Mouse (Mus musculus): ENCODE measurements at regions not wholly inside any gene's neighbourhood (a gene's known extent, or its start where the extent isn't known, plus 50 kb on each side); places are given as distances from the start of the nearest gene placed in this dataset.

DNA sequence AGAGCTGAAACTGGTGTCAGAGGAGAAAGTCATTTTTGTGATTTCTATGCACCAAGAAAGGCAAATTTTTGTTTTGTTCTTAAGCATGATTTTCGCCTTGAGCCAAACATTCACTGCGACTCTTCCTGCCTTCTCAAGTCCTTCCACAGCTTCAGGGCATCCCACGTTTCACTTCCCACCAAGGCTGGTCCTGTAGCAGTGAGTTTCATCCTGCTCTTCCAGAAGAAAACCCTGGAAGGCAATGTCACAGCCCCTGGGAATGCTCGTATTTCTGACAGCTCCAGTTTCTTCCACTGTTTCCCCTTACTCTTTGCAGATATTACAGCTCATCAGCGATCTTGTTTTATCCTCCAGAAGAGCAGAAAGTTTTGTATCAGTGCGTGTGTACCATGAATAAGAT is 177.2 kb downstream of the Enc1 start:
- TF ChIP-seq CTCF (IDR thresholded peaks at IDR 0.05; ENCODE audit: extremely low read depth, insufficient read depth, insufficient read length, insufficient replicate concordance) (no peak), POLR2A (IDR thresholded peaks at IDR 0.05; ENCODE audit: low read depth, low read length) (no peak)
- 60% methylated on average over 6 of the region's 6 CpGs for WGBS
- H3K4me3 ChIP-seq (ENCODE audit: extremely low read depth, insufficient read depth, insufficient read length), result no peak overlapping the region

DNA sequence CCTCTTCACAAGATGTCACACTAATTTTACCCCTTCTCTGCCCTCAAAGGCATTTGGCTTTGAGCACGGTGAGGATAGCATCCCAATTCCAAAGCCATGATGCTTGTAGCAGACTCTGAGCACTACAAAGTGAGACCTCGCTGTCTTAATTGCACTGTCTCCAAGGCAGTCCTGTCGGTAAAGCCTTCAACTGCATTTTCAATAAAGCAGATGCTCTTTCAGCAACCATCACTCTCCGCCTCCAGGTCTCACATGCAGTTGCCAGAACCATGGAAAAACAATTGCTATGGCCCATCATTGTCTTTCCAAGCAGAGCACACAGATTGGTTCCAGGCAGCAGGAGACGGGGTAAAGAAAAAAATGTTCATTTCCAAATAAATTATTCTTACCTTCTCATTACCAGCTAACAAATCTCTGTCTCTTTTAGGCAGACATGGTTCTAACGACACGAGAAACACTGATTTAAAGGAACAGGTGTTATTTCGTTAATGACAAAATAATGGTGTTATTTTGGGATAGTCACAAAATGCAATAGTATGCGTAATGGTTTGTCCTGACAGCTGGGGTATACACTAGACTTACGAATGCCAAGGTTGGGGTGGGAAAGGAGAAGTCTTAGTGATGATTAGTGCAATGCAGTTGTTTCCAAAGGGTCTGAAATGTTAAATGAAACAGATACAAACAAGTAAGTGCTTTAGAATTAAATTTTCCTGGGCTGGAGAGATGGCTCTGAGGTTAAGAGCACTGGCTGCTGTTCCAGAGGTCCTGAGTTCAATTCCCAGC is 175.2 kb downstream of the Enc1 start:
- no peaks in the 10 kb centered on the region for H3K4me1 ChIP-seq (ENCODE audit: control insufficient read depth, insufficient read depth, insufficient read length)
- no peak overlapping the region for H3K4me3 ChIP-seq (ENCODE audit: extremely low read depth, insufficient read depth, insufficient read length)
- no peak for DNase-seq (ENCODE audit: low read depth in 1 of 2, low spot score in 2 of 2)
- H3K36me3 ChIP-seq (ENCODE audit: control insufficient read depth, insufficient read depth, low read length), result no peaks in the 10 kb centered on the region
- H3K27me3 ChIP-seq (ENCODE audit: control insufficient read depth, insufficient read depth, low read length), result no peaks in the 10 kb centered on the region
- TF ChIP-seq POLR2A (IDR thresholded peaks at IDR 0.05; ENCODE audit: low read depth, low read length), result no peak
- TF ChIP-seq CTCF (IDR thresholded peaks at IDR 0.05; ENCODE audit: extremely low read depth, insufficient read depth, insufficient read length, insufficient replicate concordance), result no peak
- H3K27ac ChIP-seq (ENCODE audit: insufficient read depth, low read length), result no peak overlapping the region
- WGBS, result 89% methylated on average over 10 of the region's 10 CpGs

More for the DNA sequence above, 177.2 kb downstream of the Enc1 start:
- no peaks in the 10 kb centered on the region for H3K36me3 ChIP-seq (ENCODE audit: control insufficient read depth, insufficient read depth, low read length)
- DNase-seq (ENCODE audit: low read depth in 1 of 2, low spot score in 2 of 2), result no peak
- no peaks in the 10 kb centered on the region for H3K27me3 ChIP-seq (ENCODE audit: control insufficient read depth, insufficient read depth, low read length)
- H3K4me1 ChIP-seq (ENCODE audit: control insufficient read depth, insufficient read depth, insufficient read length), result no peaks in the 10 kb centered on the region
- H3K27ac ChIP-seq (ENCODE audit: insufficient read depth, low read length), result no peak overlapping the region

DNA sequence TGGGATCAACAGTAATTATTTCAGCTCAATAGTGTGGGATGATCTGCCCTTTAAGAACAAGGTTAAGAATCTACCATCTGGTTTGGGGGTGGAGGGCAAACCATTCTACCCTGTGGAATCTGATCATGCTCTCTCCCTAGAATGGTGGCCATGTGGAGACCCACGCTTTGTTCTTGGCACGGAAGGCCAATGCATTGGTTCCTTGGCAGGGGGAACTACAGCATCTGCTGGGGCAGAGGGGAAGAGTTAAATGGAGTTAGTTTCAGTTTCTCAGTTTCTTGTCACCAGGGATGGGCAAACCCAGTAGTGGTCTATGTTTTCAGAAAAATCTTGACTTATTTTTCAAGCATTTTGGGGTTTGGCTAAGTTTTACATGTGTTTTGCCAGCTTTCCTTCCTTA is 174.5 kb downstream of the Enc1 start:
- no peaks in the 10 kb centered on the region for H3K36me3 ChIP-seq (ENCODE audit: control insufficient read depth, insufficient read depth, low read length)
- WGBS, result 64% methylated on average over 2 of the region's 2 CpGs

DNA sequence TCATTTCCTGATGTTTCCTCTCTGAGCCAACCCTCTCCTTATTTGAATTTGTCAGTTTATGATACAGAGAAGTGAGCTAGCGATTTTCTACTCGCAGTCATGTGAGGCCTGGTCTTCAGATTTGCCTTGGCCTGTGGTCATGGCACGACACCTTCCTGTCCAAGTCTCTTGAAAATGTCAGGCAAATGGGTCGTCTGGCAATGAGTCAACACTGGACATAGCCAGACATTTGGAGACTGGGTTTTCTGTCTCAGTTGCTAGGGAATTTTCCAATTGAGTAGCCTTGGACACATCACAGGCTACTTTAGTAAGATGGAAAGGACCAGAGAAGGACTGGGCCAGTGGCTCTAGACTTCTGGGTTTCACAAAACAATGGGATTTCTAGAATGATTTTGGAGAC is 171.2 kb downstream of the Enc1 start:
- H3K27ac ChIP-seq (ENCODE audit: insufficient read depth, low read length), result no peak overlapping the region
- H3K4me1 ChIP-seq (ENCODE audit: control insufficient read depth, insufficient read depth, insufficient read length), result no peaks in the 10 kb centered on the region; the same call in 1 of the 2 replicates
- no peak for TF ChIP-seq POLR2A (IDR thresholded peaks at IDR 0.05; ENCODE audit: low read depth, low read length)
- TF ChIP-seq CTCF (IDR thresholded peaks at IDR 0.05; ENCODE audit: extremely low read depth, insufficient read depth, insufficient read length, insufficient replicate concordance), result no peak
- H3K4me3 ChIP-seq (ENCODE audit: extremely low read depth, insufficient read depth, insufficient read length), result no peak overlapping the region
- WGBS, result 81% methylated on average over 4 of the region's 4 CpGs
- H3K27me3 ChIP-seq (ENCODE audit: control insufficient read depth, insufficient read depth, low read length), result no peaks in the 10 kb centered on the region
- no peaks in the 10 kb centered on the region for H3K36me3 ChIP-seq (ENCODE audit: control insufficient read depth, insufficient read depth, low read length)
- DNase-seq (ENCODE audit: low read depth in 1 of 2, low spot score in 2 of 2), result no peak

More for the DNA sequence above, 174.5 kb downstream of the Enc1 start:
- Histone ChIP-seq H3K4me3 (ENCODE audit: extremely low read depth, insufficient read depth, insufficient read length) (no peak overlapping the region), H3K4me1 (ENCODE audit: control insufficient read depth, insufficient read depth, insufficient read length) (no peaks in the 10 kb centered on the region), H3K27me3 (ENCODE audit: control insufficient read depth, insufficient read depth, low read length) (no peaks in the 10 kb centered on the region), H3K27ac (ENCODE audit: insufficient read depth, low read length) (no peak overlapping the region)
- DNase-seq (ENCODE audit: low read depth in 1 of 2, low spot score in 2 of 2), result no peak
- TF ChIP-seq CTCF (IDR thresholded peaks at IDR 0.05; ENCODE audit: extremely low read depth, insufficient read depth, insufficient read length, insufficient replicate concordance) (no peak), POLR2A (IDR thresholded peaks at IDR 0.05; ENCODE audit: low read depth, low read length) (no peak)

DNA sequence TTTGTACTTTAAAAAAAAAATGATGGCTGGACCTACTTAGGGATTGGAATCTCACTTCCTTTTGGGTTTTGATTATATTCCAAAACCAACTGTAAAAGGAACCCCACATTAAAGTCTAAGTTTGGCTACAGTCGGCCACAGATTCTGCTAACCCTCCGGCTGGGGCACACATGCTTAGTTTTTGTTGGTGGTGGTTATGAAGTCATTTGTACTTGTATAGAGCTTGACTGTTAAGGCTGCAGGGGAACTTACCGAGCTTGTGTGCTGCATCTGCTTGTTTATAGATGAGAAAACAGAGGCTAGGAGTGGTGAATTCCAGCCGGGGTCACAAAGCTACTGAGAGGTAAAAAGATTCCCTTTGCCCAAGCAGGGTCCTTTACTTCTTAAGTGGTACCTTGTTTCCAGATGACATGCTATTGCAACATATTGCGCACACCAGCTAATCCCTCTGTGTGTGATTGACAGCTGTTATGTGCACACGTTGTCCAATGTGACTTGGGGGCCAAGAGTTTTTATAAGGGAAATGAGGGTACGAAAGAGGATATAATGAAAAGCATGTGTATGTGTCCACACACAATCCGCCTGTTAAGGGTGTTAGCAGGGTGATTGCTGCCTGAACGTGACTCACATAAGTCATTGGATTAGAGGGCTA is 169.8 kb downstream of the Enc1 start:
- H3K27me3 ChIP-seq (ENCODE audit: control insufficient read depth, insufficient read depth, low read length), result no peaks in the 10 kb centered on the region
- H3K4me3 ChIP-seq (ENCODE audit: extremely low read depth, insufficient read depth, insufficient read length), result no peak overlapping the region
- WGBS, result 57% methylated on average over 9 of the region's 9 CpGs
- no peak for DNase-seq (ENCODE audit: low read depth in 1 of 2, low spot score in 2 of 2)
- no peak for TF ChIP-seq CTCF (IDR thresholded peaks at IDR 0.05; ENCODE audit: extremely low read depth, insufficient read depth, insufficient read length, insufficient replicate concordance)
- no peak for TF ChIP-seq POLR2A (IDR thresholded peaks at IDR 0.05; ENCODE audit: low read depth, low read length)
- no peak overlapping the region for H3K27ac ChIP-seq (ENCODE audit: insufficient read depth, low read length)
- no peaks in the 10 kb centered on the region for H3K36me3 ChIP-seq (ENCODE audit: control insufficient read depth, insufficient read depth, low read length)
- H3K4me1 ChIP-seq (ENCODE audit: control insufficient read depth, insufficient read depth, insufficient read length), result no peaks in the 10 kb centered on the region; the same call in 1 of the 2 replicates

DNA sequence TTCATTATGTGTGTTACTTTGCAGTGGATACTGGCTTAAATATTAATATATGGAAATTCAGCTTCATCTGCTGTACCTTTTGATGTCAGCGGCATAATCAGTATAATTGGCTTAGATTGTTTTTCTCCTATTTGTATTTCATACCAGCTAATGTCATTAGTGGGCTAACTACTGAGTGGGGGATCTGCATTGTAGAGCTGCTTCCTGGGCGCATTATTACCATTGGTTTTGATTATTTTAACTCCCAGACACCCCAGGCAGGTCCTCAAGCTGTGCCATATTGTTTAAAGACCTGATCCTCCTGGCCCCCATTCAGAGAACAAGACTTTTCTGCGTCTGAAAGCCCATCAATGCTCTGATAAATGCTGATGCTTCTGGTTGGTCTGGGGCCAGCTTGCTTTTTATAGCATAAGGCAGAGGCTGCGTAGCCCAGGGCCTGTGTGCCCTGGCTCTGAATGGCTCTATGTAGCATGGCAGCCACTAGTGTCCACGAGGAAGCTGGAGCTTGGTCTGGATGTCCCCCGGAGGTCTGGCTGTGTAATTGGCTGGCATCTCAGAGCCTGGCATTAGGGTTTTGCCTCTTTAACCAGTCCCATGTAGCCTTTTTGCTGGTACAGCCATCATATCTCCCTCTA is 169.1 kb downstream of the Enc1 start:
- Histone ChIP-seq H3K27me3 (ENCODE audit: control insufficient read depth, insufficient read depth, low read length) (no peaks in the 10 kb centered on the region), H3K36me3 (ENCODE audit: control insufficient read depth, insufficient read depth, low read length) (no peaks in the 10 kb centered on the region), H3K27ac (ENCODE audit: insufficient read depth, low read length) (no peak overlapping the region), H3K4me3 (ENCODE audit: extremely low read depth, insufficient read depth, insufficient read length) (no peak overlapping the region), H3K4me1 (ENCODE audit: control insufficient read depth, insufficient read depth, insufficient read length) (no peaks in the 10 kb centered on the region; the same call in 1 of the 2 replicates)
- 89% methylated on average over 6 of the region's 6 CpGs for WGBS
- TF ChIP-seq CTCF (IDR thresholded peaks at IDR 0.05; ENCODE audit: extremely low read depth, insufficient read depth, insufficient read length, insufficient replicate concordance), result no peak
- TF ChIP-seq POLR2A (IDR thresholded peaks at IDR 0.05; ENCODE audit: low read depth, low read length), result no peak
- no peak for DNase-seq (ENCODE audit: low read depth in 1 of 2, low spot score in 2 of 2)
